ENCODE assay signal across 8 mouse cellular contexts in genomic region chr3:104967548-104968300, GRCm38 (mm10). TPM values are rescaled to one million over a fixed set of nuclear protein-coding genes. Genes with fewer than 3 reads are reported as not detected.
DNase-seq lines count a peak whose midpoint lies in the region; ATAC-seq lines count a peak whose summit lies in the region.

No protein-coding gene starts in this region.

- H3K27ac ChIP-seq in embryonic facial prominence, embryonic 11.5 days (replicated peaks; ENCODE audit: low read depth, low read length): peak overlapping the region; percentile 43; the same call in 1 of the 2 replicates
- peak overlapping the region; percentile 67 for H3K27ac ChIP-seq in limb, embryonic 13.5 days
- no peak overlapping the region for H3K27ac ChIP-seq in midbrain, embryonic 15.5 days

- H3K4me1 ChIP-seq in erythroblast, embryonic 14.5 days (ENCODE audit: control insufficient read depth): peaks cover 6% of the 10 kb centered on the region
- H3K4me1 ChIP-seq in embryonic facial prominence, embryonic 11.5 days (ENCODE audit: control insufficient read depth, insufficient read depth, low read length): peaks cover 9% of the 10 kb centered on the region
- H3K4me1 ChIP-seq in limb, embryonic 13.5 days: peaks cover 48% of the 10 kb centered on the region
- H3K4me1 ChIP-seq in midbrain, embryonic 15.5 days: peaks cover 16% of the 10 kb centered on the region

- H3K9me3 ChIP-seq in erythroblast, embryonic 14.5 days (ENCODE audit: control insufficient read depth, low read length): no peaks in the 10 kb centered on the region
- no peaks in the 10 kb centered on the region for H3K9me3 ChIP-seq in embryonic facial prominence, embryonic 11.5 days (replicated peaks; ENCODE audit: control insufficient read depth, low read length)
- 0 out of 2 replicates have a peak, but pooled peaks cover 3% of the 10 kb centered on the region for H3K9me3 ChIP-seq in limb, embryonic 13.5 days
- H3K9me3 ChIP-seq in midbrain, embryonic 15.5 days: no peaks in the 10 kb centered on the region

- peak overlapping the region; percentile 53 for H3K4me3 ChIP-seq in erythroblast, embryonic 14.5 days (replicated peaks)
- peak overlapping the region; percentile 40 for H3K4me3 ChIP-seq in embryonic facial prominence, embryonic 11.5 days (ENCODE audit: low read depth, low read length)
- H3K4me3 ChIP-seq in limb, embryonic 13.5 days: peak overlapping the region; percentile 59
- peak overlapping the region; percentile 41 for H3K4me3 ChIP-seq in midbrain, embryonic 15.5 days

- H3K4me2 ChIP-seq in embryonic facial prominence, embryonic 11.5 days (ENCODE audit: low read depth, low read length): peak overlapping the region; percentile 78
- H3K4me2 ChIP-seq in limb, embryonic 13.5 days (replicated peaks): peak overlapping the region; percentile 76
- peak overlapping the region; percentile 66 for H3K4me2 ChIP-seq in midbrain, embryonic 15.5 days

- ATAC-seq in erythroblast, adult 5-6 weeks (replicated peaks; ENCODE audit: low FRiP score, poor library complexity, severe bottlenecking): no peak
- ATAC-seq in embryonic facial prominence, embryonic 11.5 days (replicated peaks; ENCODE audit: insufficient number of reproducible peaks, low FRiP score, low TSS enrichment, low read depth): peak; percentile 78
- peak; percentile 75 for ATAC-seq in limb, embryonic 13.5 days (ENCODE audit: low FRiP score, low read depth)
- peak; percentile 60 for ATAC-seq in midbrain, embryonic 15.5 days (replicated peaks)

- DNase-seq in embryonic facial prominence, embryonic 11.5 days (ENCODE audit: low spot score): peak; percentile 92
- DNase-seq in heart, adult 8-10 months (ENCODE audit: low spot score): peak; percentile 91
- DNase-seq in kidney, adult 9 months: peak; percentile 86
- DNase-seq in spleen, postnatal 36 days (ENCODE audit: low spot score in 2 of 2): peak; percentile 47 to 57

- H3K9ac ChIP-seq in embryonic facial prominence, embryonic 11.5 days (replicated peaks; ENCODE audit: low read length): peak overlapping the region; percentile 71
- peak overlapping the region; percentile 77 for H3K9ac ChIP-seq in limb, embryonic 13.5 days
- peak overlapping the region; percentile 47 for H3K9ac ChIP-seq in midbrain, embryonic 15.5 days

- under 1% methylated on average over 49 of the region's 49 CpGs for WGBS in embryonic facial prominence, embryonic 11.5 days
- WGBS in limb, embryonic 13.5 days: under 1% methylated on average over 49 of the region's 49 CpGs
- under 1% methylated on average over 49 of the region's 49 CpGs for WGBS in midbrain, embryonic 15.5 days

- no peaks in the 10 kb centered on the region for H3K36me3 ChIP-seq in erythroblast, embryonic 14.5 days (ENCODE audit: control insufficient read depth)
- H3K36me3 ChIP-seq in embryonic facial prominence, embryonic 11.5 days (replicated peaks; ENCODE audit: control insufficient read depth, insufficient read depth, low read depth, low read length): no peaks in the 10 kb centered on the region
- no peaks in the 10 kb centered on the region for H3K36me3 ChIP-seq in limb, embryonic 13.5 days
- H3K36me3 ChIP-seq in midbrain, embryonic 15.5 days (replicated peaks): no peaks in the 10 kb centered on the region

- H3K27me3 ChIP-seq in erythroblast, embryonic 14.5 days (ENCODE audit: control insufficient read depth): peaks cover 38% of the 10 kb centered on the region
- H3K27me3 ChIP-seq in embryonic facial prominence, embryonic 11.5 days (ENCODE audit: control insufficient read depth, insufficient read depth, low read length): peaks cover 7% of the 10 kb centered on the region
- peaks cover 19% of the 10 kb centered on the region for H3K27me3 ChIP-seq in limb, embryonic 13.5 days
- H3K27me3 ChIP-seq in midbrain, embryonic 15.5 days (replicated peaks): peaks cover 21% of the 10 kb centered on the region

RNA-seq across cellular contexts. Expression of gene Wnt2b, which starts 6.0 kb away (rescaled TPM):
- not detected in 2 replicates for polyA plus RNA-seq in erythroblast, embryonic 14.5 days (2012)
- not detected in 2 replicates for total RNA-seq in erythroblast, adult 5-6 weeks (2015; ENCODE audit: low replicate concordance)
- not detected in 2 replicates for total RNA-seq in erythroblast, adult 5-6 weeks (2017; ENCODE audit: low replicate concordance)
- 0.87 and 1.5 TPM in 2 replicates for polyA plus RNA-seq in embryonic facial prominence, embryonic 11.5 days (2014; fragmentation: Nextera tagmentation; extraction: Ambion mirVana)
- 1 to 10 TPM in 1 of 4 experiments, under 1 TPM in 3; 0.38 to 2.0 (median 0.60) TPM for total RNA-seq in heart, adult 8-10 months (2022)
- polyA plus RNA-seq in limb, embryonic 13.5 days (2015; fragmentation: Nextera tagmentation; extraction: Ambion mirVana): 1.2 and 1.3 TPM in 2 replicates
- 0.86 and 1.2 TPM in 2 replicates for polyA plus RNA-seq in midbrain, embryonic 15.5 days (2015; fragmentation: Nextera tagmentation; extraction: Ambion mirVana)
